Mouse (Mus musculus) fat pad, adult 2 months (tissue): Measurements from ENCODE around the gene Syt1.

ENCODE experiments used
- DNase-seq: peaks from one replicate; pipeline ENCODE4 v3.0.0-alpha.2; 2011; ENCODE audit warnings: low read depth, low spot score; ENCODE audit errors: extremely low read depth

The Syt1 gene

DNA sequence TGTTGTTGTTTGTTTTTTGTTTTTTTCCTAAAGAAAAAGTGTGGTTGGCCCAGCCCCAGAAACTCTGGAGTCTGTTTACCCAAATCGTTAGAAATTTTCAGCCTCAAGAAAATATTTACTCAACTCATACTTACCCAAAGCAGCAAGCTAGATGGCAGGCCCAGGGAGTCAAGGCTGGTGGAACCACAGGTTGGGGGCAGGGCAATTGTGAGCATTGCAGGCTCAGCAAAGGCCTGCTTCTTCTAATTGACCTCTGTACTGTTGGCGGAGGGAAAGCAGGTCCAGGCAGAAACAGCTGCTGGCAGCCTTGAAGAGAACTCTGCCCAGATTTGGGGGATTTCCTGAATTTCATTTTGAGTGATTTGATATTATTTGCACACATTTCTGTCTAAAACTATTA lies 557.2 kb downstream of the Syt1 start:
- no peak for DNase-seq

DNA sequence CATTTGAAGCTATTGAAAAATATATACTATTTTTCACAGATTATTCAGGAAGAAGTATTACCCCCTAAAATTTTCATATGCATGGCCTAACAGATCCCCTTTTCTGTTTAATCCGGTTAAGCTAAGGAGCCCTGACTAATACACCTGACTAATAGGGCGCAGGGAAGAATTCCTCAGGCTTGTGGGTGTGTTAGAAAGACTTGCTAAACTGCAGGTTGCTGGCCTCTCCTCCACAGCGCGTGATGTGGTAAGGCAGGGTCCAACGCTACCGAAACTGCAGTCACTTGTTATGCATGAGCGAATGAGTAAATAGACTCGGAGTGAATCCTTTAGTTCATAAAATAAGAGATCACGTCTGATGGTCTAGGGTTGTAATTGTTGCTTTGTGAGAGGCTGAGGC lies 558.4 kb downstream of the Syt1 start:
- DNase-seq = no peak

DNA sequence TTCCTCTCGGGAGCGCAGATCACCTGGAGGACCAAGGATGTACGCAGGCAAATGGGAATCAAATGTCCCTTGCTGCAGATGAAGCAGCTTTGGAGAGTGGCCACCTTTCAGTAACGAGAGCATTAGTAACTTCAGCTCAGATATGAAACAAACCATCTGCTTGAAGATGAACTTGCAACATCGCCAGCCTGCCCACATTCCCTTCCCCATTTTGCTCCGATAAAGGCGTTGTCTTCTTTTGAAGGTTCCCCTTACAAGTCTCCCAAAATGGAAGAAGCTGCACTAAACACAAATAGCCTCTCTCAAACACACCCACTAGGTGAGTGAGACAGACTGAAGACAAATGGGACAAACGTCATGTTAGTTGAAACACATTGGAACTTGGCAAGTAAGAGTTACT lies 559.3 kb downstream of the Syt1 start:
- no peak for DNase-seq

DNA sequence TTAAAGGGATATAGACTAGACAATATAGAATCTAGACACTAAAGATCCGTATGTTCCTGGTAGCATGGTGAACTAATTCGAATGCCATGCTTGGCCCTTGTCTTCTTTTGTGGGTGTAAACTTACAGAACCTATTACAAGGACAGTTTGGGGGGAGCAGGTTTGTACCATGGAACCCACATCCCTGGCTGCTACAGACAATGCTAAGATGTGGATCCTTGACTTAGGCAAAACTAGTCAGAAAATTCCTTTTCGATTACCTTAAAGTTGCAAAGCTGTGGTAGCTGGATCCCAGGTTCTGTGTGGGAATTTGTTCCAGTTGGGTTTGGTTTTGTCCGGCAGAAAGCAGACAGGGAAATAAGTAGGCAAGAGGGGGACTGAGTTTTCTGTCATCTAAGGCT lies 560.4 kb downstream of the Syt1 start:
- no peak for DNase-seq

DNA sequence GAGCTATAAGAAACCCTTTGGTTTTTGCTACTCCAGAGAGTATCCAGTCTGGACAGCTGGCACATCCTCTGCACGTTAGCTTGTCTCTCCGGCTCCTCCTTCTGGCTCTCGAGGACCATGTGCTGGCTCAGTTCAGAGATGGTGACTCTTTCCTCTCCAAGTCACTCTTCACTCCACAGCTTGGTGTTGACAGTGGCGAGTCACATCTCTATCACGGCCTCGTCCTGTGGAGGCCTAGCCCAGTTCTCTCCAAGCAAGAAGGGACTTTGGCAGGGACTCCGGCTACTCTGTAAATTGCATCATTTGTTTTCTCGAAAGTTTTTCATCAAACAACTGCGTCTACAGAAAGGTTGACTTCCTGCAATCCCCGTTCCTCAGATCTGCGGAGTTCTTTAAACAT lies 562.4 kb downstream of the Syt1 start:
- DNase-seq = no peak
